ENCODE assay signal across 8 mouse cellular contexts in genomic region chr7:120635362-120635781, GRCm38 (mm10). TPM values are rescaled to one million over a fixed set of nuclear protein-coding genes. Genes with fewer than 3 reads are reported as not detected.
DNase-seq lines count a peak whose midpoint lies in the region; ATAC-seq lines count a peak whose summit lies in the region.

No protein-coding gene starts in this region.

- peak overlapping the region; percentile 95 for H3K27ac ChIP-seq in lung, embryonic 16.5 days (ENCODE audit: low read length)
- H3K27ac ChIP-seq in limb, embryonic 15.5 days, result peak overlapping the region; percentile 97
- peak overlapping the region; percentile 93 for H3K27ac ChIP-seq in stomach, embryonic 14.5 days (ENCODE audit: low read length)

- H3K9ac ChIP-seq in lung, embryonic 16.5 days (ENCODE audit: low read length), result peak overlapping the region; percentile 99
- H3K9ac ChIP-seq in limb, embryonic 15.5 days, result peak overlapping the region; percentile 97
- peak overlapping the region; percentile 86 for H3K9ac ChIP-seq in stomach, embryonic 14.5 days (replicated peaks; ENCODE audit: low read depth, low read length)

- H3K4me2 ChIP-seq in lung, embryonic 16.5 days (ENCODE audit: low read depth, low read length), result peak overlapping the region; percentile 77
- H3K4me2 ChIP-seq in limb, embryonic 15.5 days, result peak overlapping the region; percentile 84
- H3K4me2 ChIP-seq in stomach, embryonic 14.5 days (replicated peaks; ENCODE audit: low read depth, low read length), result peak overlapping the region; percentile 82

- peak; percentile 76 for ATAC-seq in lung, embryonic 16.5 days (ENCODE audit: low read depth)
- peak; percentile 79 for ATAC-seq in limb, embryonic 15.5 days (ENCODE audit: insufficient number of reproducible peaks, low FRiP score, low TSS enrichment, low read depth)
- peak; percentile 83; the same call in 1 of the 2 replicates for ATAC-seq in stomach, embryonic 14.5 days (ENCODE audit: insufficient number of reproducible peaks, insufficient read depth, low FRiP score, low read depth)

- peaks cover 9% of the 10 kb centered on the region for H3K4me1 ChIP-seq in lung, embryonic 16.5 days (replicated peaks; ENCODE audit: control insufficient read depth, insufficient read depth, low read length)
- peaks cover 25% of the 10 kb centered on the region for H3K4me1 ChIP-seq in erythroblast, embryonic 14.5 days (ENCODE audit: control insufficient read depth)
- peaks cover 17% of the 10 kb centered on the region for H3K4me1 ChIP-seq in limb, embryonic 15.5 days
- peaks cover 2% of the 10 kb centered on the region; the same call in 1 of the 2 replicates for H3K4me1 ChIP-seq in stomach, embryonic 14.5 days (ENCODE audit: control insufficient read depth, insufficient read depth, low read length)

- H3K27me3 ChIP-seq in lung, embryonic 16.5 days (ENCODE audit: control insufficient read depth, insufficient read depth, low read depth, low read length), result no peaks in the 10 kb centered on the region
- H3K27me3 ChIP-seq in erythroblast, embryonic 14.5 days (ENCODE audit: control insufficient read depth), result 0 out of 2 replicates have a peak, but pooled peaks cover 3% of the 10 kb centered on the region
- no peaks in the 10 kb centered on the region for H3K27me3 ChIP-seq in limb, embryonic 15.5 days
- no peaks in the 10 kb centered on the region for H3K27me3 ChIP-seq in stomach, embryonic 14.5 days (ENCODE audit: control insufficient read depth, insufficient read depth, low read length)

- WGBS in lung, embryonic 16.5 days, result 0% methylated on average over 30 of the region's 32 CpGs
- WGBS in limb, embryonic 15.5 days, result under 1% methylated on average over 31 of the region's 32 CpGs
- WGBS in stomach, embryonic 14.5 days, result 0% methylated on average over 31 of the region's 32 CpGs

- no peaks in the 10 kb centered on the region for H3K9me3 ChIP-seq in lung, embryonic 16.5 days (ENCODE audit: control insufficient read depth, low read length)
- no peaks in the 10 kb centered on the region for H3K9me3 ChIP-seq in erythroblast, embryonic 14.5 days (ENCODE audit: control insufficient read depth, low read length)
- no peaks in the 10 kb centered on the region for H3K9me3 ChIP-seq in limb, embryonic 15.5 days
- no peaks in the 10 kb centered on the region for H3K9me3 ChIP-seq in stomach, embryonic 14.5 days (ENCODE audit: control insufficient read depth, low read depth, low read length)

- peak overlapping the region; percentile 97 for H3K4me3 ChIP-seq in lung, embryonic 16.5 days (ENCODE audit: low read length)
- peak overlapping the region; percentile 81 for H3K4me3 ChIP-seq in erythroblast, embryonic 14.5 days (replicated peaks)
- peak overlapping the region; percentile 96 for H3K4me3 ChIP-seq in limb, embryonic 15.5 days
- peak overlapping the region; percentile 84 for H3K4me3 ChIP-seq in stomach, embryonic 14.5 days (ENCODE audit: low read depth, low read length)

- no peak for DNase-seq in lung, postnatal 25 days (ENCODE audit: low spot score)
- no peak for DNase-seq in frontal cortex, adult 2 months (ENCODE audit: extremely low spot score in 1 of 2, low spot score in 1 of 2)
- DNase-seq in cerebellum, adult 11-12 months, result no peak
- no peak for DNase-seq in layer of hippocampus, postnatal 25 days (ENCODE audit: extremely low spot score in 1 of 2, low spot score in 1 of 2)

- H3K36me3 ChIP-seq in lung, embryonic 16.5 days (ENCODE audit: control insufficient read depth, insufficient read depth, low read length), result peaks cover 7% of the 10 kb centered on the region
- H3K36me3 ChIP-seq in erythroblast, embryonic 14.5 days (ENCODE audit: control insufficient read depth), result peaks cover 30% of the 10 kb centered on the region
- H3K36me3 ChIP-seq in limb, embryonic 15.5 days, result peaks cover 28% of the 10 kb centered on the region
- H3K36me3 ChIP-seq in stomach, embryonic 14.5 days (ENCODE audit: control insufficient read depth, insufficient read depth, low read length), result peaks cover 24% of the 10 kb centered on the region

RNA-seq across cellular contexts. Expression of gene Uqcrc2, which starts 0.4 kb away (rescaled TPM):
- 173 and 181 TPM in 2 replicates for polyA plus RNA-seq in lung, embryonic 16.5 days (2015; fragmentation: Nextera tagmentation; extraction: Ambion mirVana)
- 1.2 and 1.3 TPM in 2 replicates for polyA plus RNA-seq in erythroblast, embryonic 14.5 days (2012)
- 171 and 182 TPM in 2 replicates for polyA plus RNA-seq in limb, embryonic 15.5 days (2015; fragmentation: Nextera tagmentation; extraction: Ambion mirVana)
- 197 and 198 TPM in 2 replicates for polyA plus RNA-seq in stomach, embryonic 14.5 days (2014; fragmentation: Nextera tagmentation; extraction: Ambion mirVana)
- polyA plus RNA-seq in frontal cortex, adult 2 months (2012; rRNA removed), result 187 and 236 TPM in 2 replicates
- 100 to 1,000 TPM; 222 to 250 TPM for total RNA-seq in layer of hippocampus, postnatal 25 days (2021)

RNA-seq across cellular contexts. Expression of gene Pdzd9, which starts 34.8 kb away (rescaled TPM):
- 0.20 and 0.28 TPM in 2 replicates for polyA plus RNA-seq in lung, embryonic 16.5 days (2015; fragmentation: Nextera tagmentation; extraction: Ambion mirVana)
- not detected in 2 replicates for polyA plus RNA-seq in erythroblast, embryonic 14.5 days (2012)
- 0.19 and 0.29 TPM in 2 replicates for polyA plus RNA-seq in limb, embryonic 15.5 days (2015; fragmentation: Nextera tagmentation; extraction: Ambion mirVana)
- polyA plus RNA-seq in stomach, embryonic 14.5 days (2014; fragmentation: Nextera tagmentation; extraction: Ambion mirVana), result 0.20 and 0.43 TPM in 2 replicates
- polyA plus RNA-seq in frontal cortex, adult 2 months (2012; rRNA removed), result 0.11 and 0.16 TPM in 2 replicates
- not detected for total RNA-seq in layer of hippocampus, postnatal 25 days (2021)

RNA-seq across cellular contexts. Expression of gene Mosmo, which starts 42.0 kb away (rescaled TPM):
- polyA plus RNA-seq in lung, embryonic 16.5 days (2015; fragmentation: Nextera tagmentation; extraction: Ambion mirVana), result 9.8 and 11.7 TPM in 2 replicates
- polyA plus RNA-seq in erythroblast, embryonic 14.5 days (2012), result 2.9 and 4.6 TPM in 2 replicates
- 10.6 and 11.5 TPM in 2 replicates for polyA plus RNA-seq in limb, embryonic 15.5 days (2015; fragmentation: Nextera tagmentation; extraction: Ambion mirVana)
- 15.8 and 16.5 TPM in 2 replicates for polyA plus RNA-seq in stomach, embryonic 14.5 days (2014; fragmentation: Nextera tagmentation; extraction: Ambion mirVana)
- polyA plus RNA-seq in frontal cortex, adult 2 months (2012; rRNA removed), result 33.9 and 36.5 TPM in 2 replicates
- 10 to 100 TPM; 77.8 to 79.9 TPM for total RNA-seq in layer of hippocampus, postnatal 25 days (2021)

Comparison
In these comparisons a context has a peak if more than half of its experiments do, and no peak if none do; other contexts are left out.
1. RNA of gene Uqcrc2, which starts 0.4 kb away (polyA plus RNA-seq): 187 to 236 TPM in frontal cortex, adult 2 months, 197 to 198 TPM in stomach, embryonic 14.5 days, 173 to 181 TPM in lung, embryonic 16.5 days and 171 to 182 TPM in limb, embryonic 15.5 days; 1.2 to 1.3 TPM in erythroblast, embryonic 14.5 days; every median in the first group is over 10 times any median in the second.
2. Peak in every context shown above with its lines, with median percentiles within 50 percentile points of each other: ATAC-seq, H3K27ac ChIP-seq, H3K4me2 ChIP-seq, H3K4me3 ChIP-seq and H3K9ac ChIP-seq.